Mouse (Mus musculus): ENCODE data around the gene Yes1. TPM values are rescaled to one million over a fixed set of nuclear protein-coding genes. Genes with fewer than 3 reads are reported as not detected.
"Not testable (repeated sequence)": the region's sequence is repeated elsewhere in the genome, so short reads cannot be mapped to it uniquely, and the experiment has no call there.

Yes1 gene
- total RNA-seq, 4 experiments from 2014 or later: 7.1 to 9.1 (median 7.7) TPM

GRCm38 (mm10) chr5:32706226-32706780, 95.3 kb downstream of the Yes1 start:
- DNase-seq (ENCODE audit: low spot score in 2 of 2): no peak

- no peak for DNase-seq (ENCODE audit: low spot score in 2 of 2)
Observed at GRCm38 (mm10) chr5:32711485-32711884, 100.5 kb downstream of the Yes1 start.

DNA sequence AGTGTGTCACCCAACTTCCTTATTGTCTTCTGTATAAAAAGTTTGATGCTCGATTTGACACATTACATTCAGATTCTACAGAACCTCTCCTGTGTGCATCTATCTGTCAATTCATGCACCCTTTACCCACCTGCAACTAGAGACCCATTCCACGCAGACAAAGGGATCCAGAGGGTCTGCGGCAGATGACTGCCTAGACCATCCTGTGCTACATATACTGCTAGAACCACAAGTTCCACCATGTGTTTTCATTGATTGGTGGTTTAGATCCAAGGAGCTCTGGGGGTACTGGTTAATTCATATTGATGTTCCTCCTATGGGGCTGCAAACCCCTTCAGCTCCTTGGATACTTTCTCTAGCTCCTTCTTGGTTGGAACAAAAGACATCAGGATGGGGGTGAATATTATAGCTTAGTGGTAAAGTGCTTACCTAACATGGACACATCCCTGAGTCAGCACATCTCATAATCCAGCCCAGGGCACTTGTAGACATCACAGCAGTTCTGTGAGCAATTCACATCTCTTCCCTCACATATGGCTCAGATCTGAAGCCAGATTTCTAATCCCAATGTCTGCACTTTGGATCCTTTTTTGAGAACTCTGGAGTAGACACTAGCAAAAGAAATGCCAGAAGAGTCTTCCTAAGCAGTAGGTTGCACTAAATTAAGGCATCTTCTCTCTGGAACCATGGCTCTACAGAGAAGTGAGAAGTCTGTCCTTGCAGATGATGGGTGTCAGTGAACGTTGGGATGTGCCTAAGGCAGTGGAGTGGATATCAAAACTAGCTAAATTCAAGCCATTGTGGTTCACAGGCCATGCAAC, 101.5 kb downstream of the Yes1 start:
- no peak for DNase-seq (ENCODE audit: low spot score in 2 of 2)

DNA sequence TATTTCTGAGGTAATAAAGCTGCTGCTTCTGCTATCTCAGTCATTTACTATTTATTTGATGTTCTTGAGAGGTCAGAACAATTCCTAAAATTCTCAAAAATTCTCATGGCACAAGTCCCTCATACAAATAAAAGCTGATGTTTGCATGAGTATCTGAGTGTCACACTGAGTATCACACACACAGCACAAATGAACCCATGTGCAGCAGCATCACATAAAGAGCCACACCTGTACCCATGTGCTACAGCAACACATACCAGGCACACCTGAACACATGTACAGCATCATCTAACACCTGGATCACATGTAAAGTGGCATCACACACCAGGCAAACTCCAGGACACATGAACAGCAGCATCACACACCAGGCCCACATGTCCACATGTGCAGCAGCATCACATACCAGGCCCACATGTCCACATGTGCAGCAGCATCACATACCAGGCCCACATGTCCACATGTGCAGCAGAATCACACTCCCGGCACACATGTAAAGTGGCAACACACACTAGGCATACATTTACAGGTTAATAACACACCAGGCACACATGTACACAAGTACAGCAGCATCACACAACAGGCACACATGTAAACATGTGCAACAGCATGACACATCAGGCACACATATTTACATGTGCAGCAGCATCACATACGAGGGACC, 102.2 kb downstream of the Yes1 start:
- DNase-seq (ENCODE audit: low spot score in 2 of 2): no peak

DNA sequence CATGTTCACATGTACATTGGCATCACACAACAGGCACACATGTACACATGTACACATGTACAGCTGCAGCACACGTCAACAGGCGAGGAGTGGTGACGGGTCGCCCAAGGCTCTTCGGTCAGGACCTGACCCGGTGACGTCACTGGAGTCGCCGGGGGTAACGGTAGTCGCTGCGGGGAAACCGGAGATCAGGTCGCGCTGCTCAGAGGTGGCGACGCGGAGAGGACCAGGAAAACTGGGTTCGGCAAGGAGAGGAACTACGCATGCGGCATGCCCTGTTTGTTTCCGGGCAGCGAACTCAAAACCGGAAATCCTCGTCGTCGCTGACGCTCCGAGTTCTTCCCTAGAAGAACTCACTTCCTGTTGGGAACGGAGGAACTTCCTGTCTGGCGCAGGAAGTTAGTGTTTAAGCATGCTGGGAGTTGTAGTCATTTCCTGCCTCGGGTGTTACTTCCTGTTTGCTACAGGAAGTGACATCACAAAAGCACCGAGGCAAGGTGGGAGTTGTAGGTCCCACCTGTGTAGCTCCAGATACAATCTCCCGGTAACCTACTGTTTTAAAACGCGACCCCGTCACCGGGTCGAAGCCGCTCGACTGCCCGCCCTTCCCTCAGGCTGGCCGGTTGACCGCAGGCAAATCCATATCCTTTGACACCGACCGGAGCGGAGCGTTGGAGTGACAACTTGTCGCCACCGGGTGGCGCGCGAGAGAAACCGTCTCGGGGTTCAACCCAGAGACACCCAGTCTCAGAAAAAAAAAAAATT, 102.9 kb downstream of the Yes1 start:
- DNase-seq (ENCODE audit: low spot score in 2 of 2): peak; percentile 74 to 84

GRCm38 (mm10) chr5:32717726-32718125, 106.8 kb downstream of the Yes1 start:
- no peak for DNase-seq (ENCODE audit: low spot score in 2 of 2)

DNA sequence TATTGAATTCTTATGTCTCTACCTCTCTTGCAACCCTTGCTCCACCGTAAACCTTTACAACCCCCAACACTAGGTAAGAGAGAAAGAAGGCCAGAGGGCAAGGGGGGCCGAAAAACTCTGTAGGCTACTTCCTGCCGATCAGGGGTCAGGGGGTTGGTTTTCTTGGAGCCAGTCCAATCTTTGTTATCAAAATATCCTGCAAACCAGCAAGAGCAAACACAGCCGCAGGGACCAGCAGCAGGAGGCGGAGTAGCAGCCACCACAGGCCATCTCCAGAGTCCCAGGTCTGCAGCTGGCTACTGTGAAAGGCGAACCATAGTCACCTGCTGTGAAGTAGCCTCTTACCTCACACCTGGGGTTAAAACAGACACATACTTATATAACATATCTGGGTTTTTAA, 107.9 kb downstream of the Yes1 start:
- DNase-seq (ENCODE audit: low spot score in 2 of 2): no peak

- no peak for DNase-seq (ENCODE audit: low spot score in 2 of 2)
Observed at GRCm38 (mm10) chr5:32720416-32720815, 109.4 kb downstream of the Yes1 start.

DNA sequence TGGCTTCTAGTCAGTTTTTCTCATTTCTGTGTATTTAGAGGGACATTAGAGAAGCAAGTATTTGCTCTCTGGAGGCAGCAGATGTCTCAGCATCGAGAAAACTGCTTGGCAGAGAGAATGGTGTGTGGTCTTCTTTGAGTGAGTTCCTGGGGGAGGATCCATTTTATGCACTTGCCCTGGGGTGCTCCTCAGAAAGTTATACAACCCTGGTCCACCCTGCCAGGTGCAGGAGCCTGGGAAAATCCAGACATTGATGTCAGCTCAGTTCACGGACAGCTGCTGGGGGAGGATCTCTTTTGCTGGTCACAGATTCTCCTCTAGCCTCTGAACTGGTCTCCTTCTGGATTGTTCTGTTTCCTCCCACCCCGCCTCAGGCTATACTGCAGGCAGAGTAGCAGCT, 110.3 kb downstream of the Yes1 start:
- DNase-seq (ENCODE audit: low spot score in 2 of 2): no peak

DNA sequence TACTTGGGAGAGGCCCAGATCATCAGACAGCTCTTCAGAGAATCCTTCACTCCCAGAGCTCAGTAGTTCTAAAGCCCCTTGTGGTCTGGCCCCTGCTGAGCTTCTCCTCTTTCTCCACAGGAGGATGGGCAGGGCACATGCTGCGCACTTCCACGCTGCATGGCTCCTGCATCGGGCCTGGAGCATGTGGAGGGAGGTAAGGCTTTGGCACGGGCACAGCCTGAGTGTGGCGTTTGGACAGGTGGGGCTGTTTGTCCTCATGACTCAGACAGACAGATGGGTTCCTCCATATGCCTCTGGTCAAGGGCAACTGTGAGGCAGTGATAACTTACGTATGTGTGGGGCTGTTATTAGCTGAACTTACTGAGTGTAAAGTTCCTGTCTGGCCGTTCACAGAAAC, 111.3 kb downstream of the Yes1 start:
- DNase-seq (ENCODE audit: low spot score in 2 of 2): no peak

GRCm38 (mm10) chr5:32722711-32723110, 111.7 kb downstream of the Yes1 start:
- not testable (repeated sequence) for DNase-seq (ENCODE audit: low spot score in 2 of 2)

DNA sequence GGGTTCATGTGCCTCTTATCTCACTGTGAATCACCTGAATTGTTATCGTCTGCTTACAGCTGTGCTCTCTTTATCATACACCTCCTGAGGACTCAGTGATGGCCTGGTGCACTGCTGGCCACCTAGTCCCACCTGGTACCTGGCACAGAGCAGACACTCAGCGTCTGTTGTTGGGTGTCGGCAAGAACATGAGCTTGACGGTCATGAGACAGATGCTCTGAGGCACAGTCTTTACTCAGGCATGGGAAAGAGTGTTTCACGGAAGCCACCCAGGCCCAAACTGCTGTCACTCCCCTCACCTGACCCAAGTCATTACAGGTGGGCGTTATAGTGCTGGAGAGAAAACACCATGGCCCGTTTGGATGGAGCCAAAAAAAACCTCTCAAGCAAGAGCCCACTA, 113.0 kb downstream of the Yes1 start:
- DNase-seq (ENCODE audit: low spot score in 2 of 2): no peak

- DNase-seq (ENCODE audit: low spot score in 2 of 2): not testable (repeated sequence)
Observed at GRCm38 (mm10) chr5:32725397-32725796, 114.4 kb downstream of the Yes1 start.

GRCm38 (mm10) chr5:32728300-32728699, 117.3 kb downstream of the Yes1 start:
- DNase-seq (ENCODE audit: low spot score in 2 of 2): no peak

- no peak for DNase-seq (ENCODE audit: low spot score in 2 of 2)
Observed at GRCm38 (mm10) chr5:32728851-32729250, 117.9 kb downstream of the Yes1 start.

DNA sequence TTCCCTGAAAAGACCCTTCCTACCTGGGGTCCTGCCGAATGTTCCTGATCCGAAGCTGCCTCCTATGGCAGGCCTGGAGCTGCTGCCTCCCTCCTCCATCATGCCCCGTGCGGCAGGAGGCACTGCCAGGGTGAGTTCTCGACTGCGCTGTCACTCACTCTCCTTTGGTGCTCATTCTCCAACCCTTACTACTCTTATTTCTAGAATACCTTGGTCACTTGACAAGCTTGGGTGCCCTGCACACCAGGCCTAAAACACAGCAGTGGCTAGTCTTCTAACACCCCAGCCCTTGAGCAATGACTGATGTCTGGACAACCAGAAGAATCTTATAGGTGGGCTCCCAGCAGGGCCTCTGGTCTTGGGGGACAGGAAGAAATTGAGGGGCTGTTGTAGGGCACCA, 122.9 kb downstream of the Yes1 start:
- DNase-seq (ENCODE audit: low spot score in 2 of 2): not testable (repeated sequence)

- DNase-seq (ENCODE audit: low spot score in 2 of 2): no peak
Observed at GRCm38 (mm10) chr5:32735779-32736178, 124.8 kb downstream of the Yes1 start.

Other genes starting within 250 kb of the Yes1 start
- gene Ppp1cb, start 152.3 kb upstream of the Yes1 start, total RNA-seq (2022): 100 to 1,000 TPM; 442 to 503 (median 471) TPM
- gene Pisd, start 174.5 kb downstream of the Yes1 start, total RNA-seq (2022): 10 to 100 TPM; 12.0 to 13.8 (median 13.1) TPM
- gene Gm20671, start 215.9 kb downstream of the Yes1 start, total RNA-seq (2022): under 1 TPM in 2 of 4 experiments, not detected in 2; 0.25 to 0.29 TPM
- 1 to 10 TPM; 3.9 to 4.9 (median 4.2) TPM for gene Prr14l, start 243.1 kb downstream of the Yes1 start, total RNA-seq (2022)